ENCODE assay signal across 19 mouse cellular contexts in the genomic region with DNA sequence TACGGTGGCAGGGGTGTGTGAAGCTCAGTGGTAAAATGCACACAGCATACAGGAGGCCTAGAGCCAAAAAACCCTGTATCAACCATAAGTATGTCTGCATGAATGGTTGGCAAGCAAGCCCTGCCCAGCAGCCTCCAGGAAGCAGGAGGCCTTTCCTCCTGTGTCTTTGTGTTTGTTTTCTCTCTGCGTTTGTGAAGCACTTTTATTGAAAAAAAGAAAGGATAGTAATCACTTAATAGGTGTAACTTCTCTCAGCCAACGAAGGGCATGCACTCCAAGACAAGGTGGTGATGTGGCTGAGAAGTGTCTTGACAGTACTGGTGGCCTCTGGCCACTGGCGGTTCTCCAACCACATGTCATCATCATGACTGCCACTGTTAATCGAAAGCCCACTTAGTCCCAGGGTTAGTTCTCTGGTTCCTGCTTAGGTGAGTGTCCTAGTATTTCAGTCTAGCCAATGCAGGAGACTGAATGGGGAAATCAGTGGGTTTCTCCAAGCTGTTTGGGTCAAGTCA.
A peak's percentile ranks its signal among the peaks of the same experiment; 100 is the strongest.
DNase-seq lines count a peak whose midpoint lies in the region; ATAC-seq and TF ChIP-seq lines count a peak whose summit lies in the region.
"Had no signal": no experiment of that assay in that cellular context is flagged by ENCODE, and none has a peak within 500 bp of the region (broad histone marks: within the 10 kb centered on the region; RNA-seq: fewer than 3 reads in every experiment).

No protein-coding gene starts in this region.

- H3K27me3 ChIP-seq in forebrain, embryonic 10.5 days (ENCODE audit: poor library complexity, severe bottlenecking): peaks cover 100% of the 10 kb centered on the region
- H3K27me3 ChIP-seq in hindbrain, embryonic 11.5 days (ENCODE audit: control insufficient read depth, insufficient read depth, low read length): peaks cover 31% of the 10 kb centered on the region
- peaks cover 49% of the 10 kb centered on the region for H3K27me3 ChIP-seq in midbrain, embryonic 13.5 days
- H3K27me3 ChIP-seq in thymus, adult 2 months (ENCODE audit: control insufficient read depth, insufficient read depth, low read length): peaks cover 21% of the 10 kb centered on the region

- no peak for TF ChIP-seq CTCF in brain, embryonic 14.5 days (IDR thresholded peaks at IDR 0.05; ENCODE audit: borderline replicate concordance, extremely low read depth, insufficient read depth, insufficient read length)
- no peak for TF ChIP-seq CTCF in thymus, adult 2 months (IDR thresholded peaks at IDR 0.05; ENCODE audit: borderline replicate concordance, control insufficient read depth, extremely low read depth, insufficient read depth, low read length, poor library complexity)

- H3K4me3 ChIP-seq in forebrain, embryonic 10.5 days: no peak overlapping the region
- H3K4me3 ChIP-seq in hindbrain, embryonic 11.5 days (ENCODE audit: low read depth, low read length): no peak overlapping the region
- no peak overlapping the region for H3K4me3 ChIP-seq in midbrain, embryonic 13.5 days (replicated peaks)
- no peak overlapping the region for H3K4me3 ChIP-seq in thymus, adult 2 months (ENCODE audit: control insufficient read depth, insufficient read depth, low read length)
- H3K4me3 ChIP-seq: embryonic facial prominence, embryonic 13.5 days; gastrocnemius, adult 2 months; heart, embryonic 15.5 days; kidney, embryonic 15.5 days; myocyte had no signal

- peak overlapping the region; percentile 95 for H3K27ac ChIP-seq in forebrain, embryonic 10.5 days
- peak overlapping the region; percentile 97 for H3K27ac ChIP-seq in hindbrain, embryonic 11.5 days (ENCODE audit: low read depth, low read length)
- peak overlapping the region; percentile 95 for H3K27ac ChIP-seq in midbrain, embryonic 13.5 days
- H3K27ac ChIP-seq in thymus, adult 2 months (ENCODE audit: control insufficient read depth, insufficient read depth, low read length): no peak overlapping the region
- H3K27ac ChIP-seq: embryonic facial prominence, embryonic 13.5 days; gastrocnemius, adult 2 months; heart, embryonic 15.5 days; kidney, embryonic 15.5 days had no signal

- peak overlapping the region; percentile 28; the same call in 1 of the 2 replicates for H3K9ac ChIP-seq in hindbrain, embryonic 11.5 days (ENCODE audit: low read depth, low read length)
- no peak overlapping the region for H3K9ac ChIP-seq in midbrain, embryonic 13.5 days (replicated peaks)
- H3K9ac ChIP-seq: embryonic facial prominence, embryonic 13.5 days; heart, embryonic 15.5 days; kidney, embryonic 15.5 days; lung, embryonic 14.5 days had no signal

- H3K4me1 ChIP-seq in forebrain, embryonic 10.5 days: peaks cover 99% of the 10 kb centered on the region
- peaks cover 29% of the 10 kb centered on the region for H3K4me1 ChIP-seq in hindbrain, embryonic 11.5 days (replicated peaks; ENCODE audit: control insufficient read depth, insufficient read depth, low read length)
- peaks cover 93% of the 10 kb centered on the region for H3K4me1 ChIP-seq in midbrain, embryonic 13.5 days (replicated peaks)
- peaks cover 4% of the 10 kb centered on the region; the same call in 1 of the 2 replicates for H3K4me1 ChIP-seq in thymus, adult 2 months (replicated peaks; ENCODE audit: control insufficient read depth, insufficient read depth, low read length)

- no peaks in the 10 kb centered on the region for H3K9me3 ChIP-seq in forebrain, embryonic 10.5 days
- no peaks in the 10 kb centered on the region for H3K9me3 ChIP-seq in hindbrain, embryonic 11.5 days (ENCODE audit: control insufficient read depth, low read length)
- H3K9me3 ChIP-seq in midbrain, embryonic 13.5 days: no peaks in the 10 kb centered on the region
- H3K9me3 ChIP-seq: embryonic facial prominence, embryonic 13.5 days; heart, embryonic 15.5 days; kidney, embryonic 15.5 days had no signal

- no peak overlapping the region for H3K4me2 ChIP-seq in hindbrain, embryonic 11.5 days (replicated peaks; ENCODE audit: low read depth, low read length)
- H3K4me2 ChIP-seq in midbrain, embryonic 13.5 days (replicated peaks): no peak overlapping the region
- H3K4me2 ChIP-seq: embryonic facial prominence, embryonic 13.5 days; heart, embryonic 15.5 days; kidney, embryonic 15.5 days; liver, embryonic 11.5 days; lung, embryonic 14.5 days had no signal

- ATAC-seq in hindbrain, embryonic 11.5 days (ENCODE audit: low FRiP score): no peak
- ATAC-seq in midbrain, embryonic 13.5 days: no peak
- ATAC-seq: CD4-positive, CD25-positive, alpha-beta regulatory T cell, adult 4 months had no signal

- no peak for TF ChIP-seq POLR2A in brain, embryonic 14.5 days (IDR thresholded peaks at IDR 0.05; ENCODE audit: borderline replicate concordance, extremely low read depth, insufficient read depth, insufficient read length, poor library complexity, severe bottlenecking)
- TF ChIP-seq POLR2A in thymus, adult 2 months (IDR thresholded peaks at IDR 0.05; ENCODE audit: control insufficient read depth, extremely low read depth, insufficient read depth, low read length, poor library complexity): no peak

- peaks cover 58% of the 10 kb centered on the region for H3K36me3 ChIP-seq in forebrain, embryonic 10.5 days (replicated peaks)
- no peaks in the 10 kb centered on the region for H3K36me3 ChIP-seq in hindbrain, embryonic 11.5 days (ENCODE audit: control insufficient read depth, insufficient read depth, low read length)
- H3K36me3 ChIP-seq in midbrain, embryonic 13.5 days: peaks cover 18% of the 10 kb centered on the region
- H3K36me3 ChIP-seq in thymus, adult 2 months (ENCODE audit: control insufficient read depth, insufficient read depth, low read length): no peaks in the 10 kb centered on the region
- H3K36me3 ChIP-seq: embryonic facial prominence, embryonic 13.5 days; heart, embryonic 15.5 days; kidney, embryonic 15.5 days had no signal

- 65% methylated on average over 5 of the region's 5 CpGs for WGBS in forebrain, embryonic 10.5 days
- WGBS in hindbrain, embryonic 11.5 days: 54% methylated on average over 5 of the region's 5 CpGs
- 58% methylated on average over 5 of the region's 5 CpGs for WGBS in midbrain, embryonic 13.5 days
- WGBS in thymus, adult 2 months: 72% methylated on average over 5 of the region's 5 CpGs

- DNase-seq in brain, embryonic 14.5 days (ENCODE audit: low read depth): peak; percentile 77
- no peak for DNase-seq in forebrain, embryonic 10.5 days (ENCODE audit: extremely low spot score, low spot score)
- DNase-seq in hindbrain, embryonic 11.5 days (ENCODE audit: low spot score): no peak
- no peak for DNase-seq in retina, embryonic 14.5 days (ENCODE audit: low spot score)
- no peak for DNase-seq in layer of hippocampus, adult 8-10 months (ENCODE audit: low spot score in 2 of 2)
- no peak for DNase-seq in thymus, adult 2 months
- no peak for DNase-seq in right cerebral cortex, postnatal 4 days
- DNase-seq: adrenal gland, postnatal 10 days; gastrocnemius, adult 2 months; heart, adult 18-20 months; lung, embryonic 14.5 days; thymus, postnatal 25 days had no signal
